Mouse (Mus musculus): ENCODE results near the gene Cstl1. TPM values are rescaled to one million over a fixed set of nuclear protein-coding genes. Genes with fewer than 3 reads are reported as not detected.
"Not testable (repeated sequence)": the region's sequence is repeated elsewhere in the genome, so short reads cannot be mapped to it uniquely, and the experiment has no call there.

Cstl1 gene
- polyA plus RNA-seq, 1 experiment from 2014 or later, result not detected

- WGBS, result 17% methylated on average over 15 of the region's 15 CpGs
- peak overlapping the region; percentile 27 for H3K4me3 ChIP-seq (replicated peaks)
- peak; percentile 90 for ATAC-seq
- no peaks in the 10 kb centered on the region for H3K9me3 ChIP-seq
- H3K27me3 ChIP-seq, result no peaks in the 10 kb centered on the region
- peak overlapping the region; percentile 47 for H3K4me2 ChIP-seq (replicated peaks)
- no peak overlapping the region; the same call in 1 of the 2 replicates for H3K9ac ChIP-seq (replicated peaks)
- H3K27ac ChIP-seq, result no peak overlapping the region
- H3K4me1 ChIP-seq (replicated peaks), result no peaks in the 10 kb centered on the region
- H3K36me3 ChIP-seq, result no peaks in the 10 kb centered on the region
These were observed 2.0 kb downstream of the Cstl1 start for GRCm38 (mm10) chr2:148751893-148752813.

- no peak for ATAC-seq
- H3K9me3 ChIP-seq, result no peaks in the 10 kb centered on the region
- H3K27me3 ChIP-seq, result no peaks in the 10 kb centered on the region
- H3K4me2 ChIP-seq (replicated peaks), result no peak overlapping the region
- H3K36me3 ChIP-seq, result no peaks in the 10 kb centered on the region
- no peaks in the 10 kb centered on the region for H3K4me1 ChIP-seq (replicated peaks)
- H3K9ac ChIP-seq (replicated peaks), result no peak overlapping the region
- H3K27ac ChIP-seq, result no peak overlapping the region
- 73% methylated on average over 1 of the region's 1 CpGs for WGBS
- H3K4me3 ChIP-seq (replicated peaks), result no peak overlapping the region
These were observed 4.2 kb downstream of the Cstl1 start for GRCm38 (mm10) chr2:148754310-148754846.

- Histone ChIP-seq H3K9ac (replicated peaks) (no peak overlapping the region), H3K36me3 (no peaks in the 10 kb centered on the region), H3K27ac (no peak overlapping the region), H3K4me3 (replicated peaks) (no peak overlapping the region), H3K4me2 (replicated peaks) (no peak overlapping the region), H3K27me3 (no peaks in the 10 kb centered on the region), H3K4me1 (replicated peaks) (no peaks in the 10 kb centered on the region), H3K9me3 (no peaks in the 10 kb centered on the region)
- ATAC-seq, result no peak
- WGBS, result 85% methylated on average over 1 of the region's 1 CpGs
These were observed 13.7 kb downstream of the Cstl1 start for GRCm38 (mm10) chr2:148763648-148764388.

GRCm38 (mm10) chr2:148771397-148771796 lies 21.2 kb downstream of the Cstl1 start, which contains the start of gene Cst11:
Gene Cst11, minus strand, starts transcription at chr2:148771497.
- not testable (repeated sequence) for H3K27ac ChIP-seq; H3K27me3 ChIP-seq; H3K4me1 ChIP-seq (replicated peaks); H3K4me3 ChIP-seq (replicated peaks); H3K36me3 ChIP-seq; H3K9me3 ChIP-seq; H3K4me2 ChIP-seq (replicated peaks); H3K9ac ChIP-seq (replicated peaks); ATAC-seq
- WGBS, result 81% methylated on average over 4 of the region's 4 CpGs

- no peak for ATAC-seq
- H3K36me3 ChIP-seq, result no peaks in the 10 kb centered on the region
- H3K27me3 ChIP-seq, result no peaks in the 10 kb centered on the region
- no peak within 1 kb of the TSS for H3K9ac ChIP-seq (replicated peaks)
- H3K4me1 ChIP-seq (replicated peaks), result no peaks in the 10 kb centered on the region
- H3K27ac ChIP-seq, result no peak within 1 kb of the TSS
- H3K4me2 ChIP-seq (replicated peaks), result no peak within 1 kb of the TSS
- H3K4me3 ChIP-seq (replicated peaks), result no peak within 1 kb of the TSS
- 8% methylated on average over 1 of the region's 1 CpGs for WGBS
- no peaks in the 10 kb centered on the region for H3K9me3 ChIP-seq
These were observed 31.6 kb downstream of the Cstl1 start, which contains the start of gene 8030411F24Rik for GRCm38 (mm10) chr2:148781709-148782108. Gene 8030411F24Rik, plus strand, starts transcription at chr2:148782009.

GRCm38 (mm10) chr2:148789142-148789541 lies 39.0 kb downstream of the Cstl1 start, which contains the start of gene Cst12:
Gene Cst12, plus strand, starts transcription at chr2:148789361.
- Histone ChIP-seq H3K4me2 (replicated peaks) (no peak within 1 kb of the TSS), H3K27ac (no peak within 1 kb of the TSS), H3K9ac (replicated peaks) (no peak within 1 kb of the TSS), H3K36me3 (no peaks in the 10 kb centered on the region), H3K4me1 (replicated peaks) (no peaks in the 10 kb centered on the region), H3K9me3 (no peaks in the 10 kb centered on the region), H3K27me3 (no peaks in the 10 kb centered on the region), H3K4me3 (replicated peaks) (no peak within 1 kb of the TSS)
- 94% methylated on average over 6 of the region's 6 CpGs for WGBS
- no peak for ATAC-seq

GRCm38 (mm10) chr2:148798485-148798884 lies 48.3 kb downstream of the Cstl1 start, which contains the start of gene Cst8:
Gene Cst8, plus strand, starts transcription at chr2:148798785.
- Histone ChIP-seq H3K4me1 (replicated peaks) (no peaks in the 10 kb centered on the region), H3K9ac (replicated peaks) (no peak within 1 kb of the TSS), H3K36me3 (no peaks in the 10 kb centered on the region), H3K4me3 (replicated peaks) (no peak within 1 kb of the TSS), H3K27me3 (no peaks in the 10 kb centered on the region), H3K4me2 (replicated peaks) (no peak within 1 kb of the TSS), H3K27ac (no peak within 1 kb of the TSS), H3K9me3 (no peaks in the 10 kb centered on the region)
- no peak for ATAC-seq
- WGBS, result 100% methylated on average over 1 of the region's 1 CpGs

GRCm38 (mm10) chr2:148801491-148801921 lies 51.3 kb downstream of the Cstl1 start:
- Histone ChIP-seq H3K27me3 (no peaks in the 10 kb centered on the region), H3K9me3 (no peaks in the 10 kb centered on the region), H3K9ac (replicated peaks) (no peak overlapping the region), H3K4me2 (replicated peaks) (no peak overlapping the region), H3K27ac (no peak overlapping the region), H3K36me3 (no peaks in the 10 kb centered on the region), H3K4me1 (replicated peaks) (no peaks in the 10 kb centered on the region), H3K4me3 (replicated peaks) (no peak overlapping the region)
- WGBS, result 72% methylated on average over 3 of the region's 3 CpGs
- no peak for ATAC-seq

Other genes starting within 250 kb of the Cstl1 start
- 64.0 and 65.3 TPM in 2 replicates for gene Nxt1, start 77.8 kb upstream of the Cstl1 start, polyA plus RNA-seq (2015; fragmentation: Nextera tagmentation; extraction: Ambion mirVana)
- 17.6 and 17.8 TPM in 2 replicates for gene Gzf1, start 69.3 kb upstream of the Cstl1 start, polyA plus RNA-seq (2015; fragmentation: Nextera tagmentation; extraction: Ambion mirVana)
- gene Napb, start 17.9 kb upstream of the Cstl1 start, polyA plus RNA-seq (2015; fragmentation: Nextera tagmentation; extraction: Ambion mirVana), result 43.6 and 48.1 TPM in 2 replicates
- not detected in 2 replicates for gene Cst11, start 21.1 kb downstream of the Cstl1 start, polyA plus RNA-seq (2015; fragmentation: Nextera tagmentation; extraction: Ambion mirVana)
- gene 8030411F24Rik, start 31.7 kb downstream of the Cstl1 start, polyA plus RNA-seq (2015; fragmentation: Nextera tagmentation; extraction: Ambion mirVana), result not detected in 2 replicates
- gene Cst12, start 39.0 kb downstream of the Cstl1 start, polyA plus RNA-seq (2015; fragmentation: Nextera tagmentation; extraction: Ambion mirVana), result not detected in 2 replicates
- gene Cst8, start 48.4 kb downstream of the Cstl1 start, polyA plus RNA-seq (2015; fragmentation: Nextera tagmentation; extraction: Ambion mirVana), result not detected in 2 replicates
- not detected in 2 replicates for gene Cst13, start 69.7 kb downstream of the Cstl1 start, polyA plus RNA-seq (2015; fragmentation: Nextera tagmentation; extraction: Ambion mirVana)
- gene Cst9, start 84.8 kb downstream of the Cstl1 start, polyA plus RNA-seq (2015; fragmentation: Nextera tagmentation; extraction: Ambion mirVana), result not detected in 2 replicates
- gene 9230104L09Rik, start 114.7 kb downstream of the Cstl1 start, polyA plus RNA-seq (2015; fragmentation: Nextera tagmentation; extraction: Ambion mirVana), result not detected in 2 replicates
- 436 and 465 TPM in 2 replicates for gene Cst3, start 125.3 kb downstream of the Cstl1 start, polyA plus RNA-seq (2015; fragmentation: Nextera tagmentation; extraction: Ambion mirVana)

All from midbrain, embryonic 13.5 days (tissue).